Mouse (Mus musculus) small intestine, adult 2 months (tissue): Measurements from ENCODE around the gene Kpna2.

Experiments used
- CTCF ChIP-seq: fragments of 200-500 bp; IDR thresholded peaks from 2 replicates; pipeline ENCODE4 v1.5.1; 2012; ENCODE audit warnings: low read depth, mild to moderate bottlenecking, control low read depth, inconsistent platforms, low read length, moderate library complexity, mixed read lengths; ENCODE audit not compliant: insufficient replicate concordance, insufficient read length; ENCODE audit errors: extremely low read depth
- POLR2A ChIP-seq: fragments of 200-500 bp; IDR thresholded peaks from 2 replicates; pipeline ENCODE4 v1.6.1; 2012; ENCODE audit warnings: low read depth, mild to moderate bottlenecking, control low read depth, inconsistent platforms, low read length, moderate library complexity

- TF ChIP-seq POLR2A (no peak), CTCF (no peak)
Measured at GRCm38 (mm10) chr11:106961471-106962081, 37.8 kb downstream of the Kpna2 start.
